Mouse (Mus musculus) bone marrow, adult 2 months (tissue): Measurements from ENCODE around the gene Cd5. TPM values are rescaled to one million over a fixed set of nuclear protein-coding genes. Genes with fewer than 3 reads are reported as not detected.

Source experiments
- H3K27ac ChIP-seq: fragments of 200-500 bp; 2 replicates; pipeline ENCODE4 v1.5.1; 2012; ENCODE audit warnings: low read depth, mild to moderate bottlenecking, control low read depth, inconsistent platforms, low read length; ENCODE audit not compliant: control insufficient read depth, poor library complexity, insufficient read depth
- H3K4me1 ChIP-seq: fragments of 200-500 bp; 2 replicates; pipeline ENCODE4 v1.6.1; 2011; ENCODE audit warnings: low read length; ENCODE audit not compliant: control insufficient read depth, insufficient read depth
- H3K4me3 ChIP-seq: fragments of 200-500 bp; replicated peaks from 2 replicates; pipeline ENCODE3; 2011; ENCODE audit warnings: mild to moderate bottlenecking, low read depth, low read length, control low read depth; ENCODE audit not compliant: control insufficient read depth
- CTCF ChIP-seq: fragments of 200-500 bp; IDR thresholded peaks from 2 replicates; pipeline ENCODE4 v1.5.1; 2011; ENCODE audit warnings: low read length, control low read depth; ENCODE audit not compliant: control insufficient read depth, insufficient read depth
- POLR2A ChIP-seq: fragments of 200-500 bp; IDR thresholded peaks from 2 replicates; pipeline ENCODE4 v1.6.1; 2011; ENCODE audit warnings: low read depth, mild to moderate bottlenecking, control low read depth, low read length, borderline replicate concordance; ENCODE audit not compliant: control insufficient read depth
- WGBS: fragments of 180-500 bp; shearing (Covaris S2); methylation state at CpG from one replicate; pipeline ENCODE4 v1.1.7; 2018; 5-methylcytosine and 5-hydroxymethylcytosine counted together
- polyA plus RNA-seq: library from polyadenylated mRNA; stranded (reverse); fragments of >200 nt; gene quantifications from 2 replicates; pipeline ENCODE4 v1.2.4, GENCODE M21; 2011; ENCODE audit warnings: low replicate concordance; ENCODE audit not compliant: missing spikeins, insufficient read depth, insufficient read length

Cd5 gene
- polyA plus RNA-seq, 1 experiment, result 2.2 TPM

GRCm38 (mm10) chr19:10731975-10732374, 6.8 kb downstream of the Cd5 start:
- no peaks in the 10 kb centered on the region for H3K4me1 ChIP-seq
- WGBS, result 92% methylated on average over 7 of the region's 7 CpGs
- no peak for TF ChIP-seq CTCF
- TF ChIP-seq POLR2A, result no peak
- H3K27ac ChIP-seq, result no peak overlapping the region
- H3K4me3 ChIP-seq, result no peak overlapping the region

GRCm38 (mm10) chr19:10730469-10730868, 8.3 kb downstream of the Cd5 start:
- Histone ChIP-seq H3K4me3 (no peak overlapping the region), H3K27ac (no peak overlapping the region), H3K4me1 (no peaks in the 10 kb centered on the region)
- whole genome bisulfite sequencing, result 73% methylated on average over 5 of the region's 5 CpGs
- no peak for TF ChIP-seq POLR2A
- TF ChIP-seq CTCF, result no peak

- 54% methylated on average over 10 of the region's 10 CpGs for WGBS
- H3K4me1 ChIP-seq, result no peaks in the 10 kb centered on the region
- no peak overlapping the region for H3K4me3 ChIP-seq
- H3K27ac ChIP-seq, result no peak overlapping the region
- TF ChIP-seq POLR2A (no peak), CTCF (no peak)
These were observed 8.9 kb downstream of the Cd5 start for GRCm38 (mm10) chr19:10729889-10730288.

- no peak overlapping the region for H3K27ac ChIP-seq
- TF ChIP-seq CTCF, result no peak
- no peak for TF ChIP-seq POLR2A
- no peak overlapping the region for H3K4me3 ChIP-seq
- WGBS, result 85% methylated on average over 13 of the region's 13 CpGs
- H3K4me1 ChIP-seq, result no peaks in the 10 kb centered on the region
These were observed 14.0 kb downstream of the Cd5 start for GRCm38 (mm10) chr19:10724629-10725363.

GRCm38 (mm10) chr19:10723649-10724048, 15.2 kb downstream of the Cd5 start:
- Histone ChIP-seq H3K4me1 (no peaks in the 10 kb centered on the region), H3K27ac (no peak overlapping the region), H3K4me3 (no peak overlapping the region)
- WGBS, result 76% methylated on average over 5 of the region's 5 CpGs
- TF ChIP-seq CTCF (no peak), POLR2A (no peak)

- Histone ChIP-seq H3K27ac (no peak overlapping the region), H3K4me3 (no peak overlapping the region), H3K4me1 (no peaks in the 10 kb centered on the region)
- 61% methylated on average over 13 of the region's 13 CpGs for WGBS
- TF ChIP-seq CTCF (no peak), POLR2A (no peak)
These were observed 15.7 kb downstream of the Cd5 start for GRCm38 (mm10) chr19:10723084-10723483.

- Histone ChIP-seq H3K4me1 (no peaks in the 10 kb centered on the region), H3K4me3 (no peak overlapping the region), H3K27ac (no peak overlapping the region)
- TF ChIP-seq CTCF, result no peak
- TF ChIP-seq POLR2A, result no peak
- WGBS, result 6% methylated on average over 5 of the region's 5 CpGs
These were observed 17.7 kb downstream of the Cd5 start for GRCm38 (mm10) chr19:10721064-10721463.

- H3K4me3 ChIP-seq, result no peak overlapping the region
- WGBS, result 34% methylated on average over 3 of the region's 3 CpGs
- TF ChIP-seq CTCF (no peak), POLR2A (no peak)
- H3K27ac ChIP-seq, result no peak overlapping the region
- H3K4me1 ChIP-seq, result no peaks in the 10 kb centered on the region
These were observed 18.3 kb downstream of the Cd5 start for GRCm38 (mm10) chr19:10720524-10720923.
